Mouse (Mus musculus) mature B cell (primary cell): ENCODE data around the gene Amfr.

ENCODE experiments used
- in situ Hi-C: fragments of 300-500 bp; cut with MboI; formaldehyde crosslinking; loops from 2 replicates; pipeline ENCODE4 v1.14.3; 2019

The Amfr gene

DNA sequence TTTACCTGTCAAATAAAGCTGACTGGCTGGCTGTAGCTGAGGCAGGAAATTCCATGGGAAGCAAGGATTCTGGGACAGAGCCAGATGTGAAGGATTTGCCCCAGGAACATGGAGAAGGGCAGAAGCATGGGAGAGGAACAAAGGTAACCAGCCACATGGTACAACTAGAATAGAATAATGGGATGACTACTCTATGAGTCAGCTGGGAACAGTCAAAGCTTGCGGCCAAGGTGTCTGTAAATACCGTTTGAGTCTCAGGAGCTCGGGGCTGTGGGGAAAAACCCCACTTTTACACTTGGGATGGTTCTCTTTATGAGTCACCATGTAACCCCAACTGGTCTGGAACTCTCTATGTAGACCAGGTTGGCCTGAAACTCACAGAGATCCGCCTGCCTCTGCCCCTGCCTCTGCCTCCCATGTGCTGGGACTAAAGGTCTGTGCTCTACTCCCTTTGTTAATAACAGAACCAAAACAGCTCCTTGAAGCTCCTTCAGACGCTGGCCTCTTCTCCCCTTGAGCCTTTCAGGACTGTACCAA is 30.9 kb downstream of the Amfr start:
- in situ Hi-C loops, result no loop called here

DNA sequence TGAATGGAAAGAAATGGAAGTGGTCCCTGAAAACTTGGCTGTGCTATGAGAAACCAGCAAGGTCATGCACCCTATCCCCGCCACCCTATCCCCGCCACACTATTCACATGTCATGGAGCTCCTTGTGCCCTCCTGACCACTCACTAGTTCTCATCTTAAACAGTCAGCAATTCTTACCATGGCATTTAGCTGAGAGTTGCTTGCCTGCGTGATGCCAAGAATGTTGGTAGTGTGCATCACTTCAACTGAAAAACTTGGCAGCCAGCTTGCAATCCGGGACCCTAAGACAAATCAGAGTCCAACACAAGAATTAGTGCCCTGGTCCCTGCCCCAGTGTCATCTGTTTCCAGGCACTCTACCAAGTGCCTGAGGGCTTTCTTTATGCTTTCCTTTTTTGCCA is 32.5 kb downstream of the Amfr start:
- in situ Hi-C loops, result no loop called here

DNA sequence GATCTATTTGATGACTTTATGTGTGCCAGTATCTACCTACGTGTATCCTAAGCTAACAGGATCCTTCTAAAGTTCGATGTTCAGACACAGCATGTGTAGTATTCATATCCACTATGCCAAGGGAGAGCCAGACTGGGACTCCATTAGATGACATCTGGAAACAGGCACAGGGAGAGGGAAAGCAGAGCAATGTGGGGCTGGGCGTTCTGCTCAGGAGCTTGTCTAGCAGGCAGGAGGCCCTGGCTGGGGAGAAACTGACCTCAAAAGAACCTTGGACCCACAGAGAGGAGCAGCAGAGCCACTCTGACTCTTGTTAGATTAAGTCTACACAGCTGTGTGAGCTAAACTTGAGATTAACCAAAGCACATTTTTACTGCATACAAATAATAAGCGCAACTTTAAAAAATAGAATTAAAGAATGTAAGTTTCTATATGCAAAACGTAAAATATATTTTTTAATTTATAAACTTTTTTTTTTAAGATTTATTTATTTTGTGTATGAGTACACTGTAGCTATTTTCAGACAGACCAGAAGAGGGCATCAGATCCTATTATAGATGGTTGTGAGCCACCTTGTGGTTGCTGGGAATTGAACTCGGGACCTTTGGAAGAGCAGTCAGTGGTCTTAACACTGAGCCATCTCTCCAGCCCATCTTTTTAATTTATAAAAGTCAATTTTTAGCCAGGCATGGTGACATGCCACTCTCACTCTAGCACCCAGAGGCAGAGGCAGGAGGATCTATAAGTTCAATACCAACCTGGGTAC is 36.0 kb downstream of the Amfr start:
- in situ Hi-C loops, result no loop called here

DNA sequence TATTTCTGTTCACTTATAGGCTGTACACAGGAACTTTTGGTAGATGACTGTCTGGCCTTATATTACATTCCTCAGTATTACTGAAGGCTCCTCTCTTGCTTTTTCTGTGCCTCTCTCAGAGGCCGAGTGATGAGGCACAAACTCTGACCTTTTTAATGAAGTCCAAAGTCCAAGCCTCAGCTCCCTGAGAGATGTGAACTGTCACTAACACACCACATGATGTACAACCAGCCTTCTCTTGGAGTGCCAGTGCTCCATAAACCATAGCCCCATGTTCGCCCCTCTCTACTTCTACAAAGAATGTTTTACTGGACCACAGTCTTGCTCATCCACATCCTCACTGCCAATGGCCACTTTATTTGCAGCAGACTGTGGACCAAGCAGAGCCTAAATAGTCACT is 37.3 kb downstream of the Amfr start:
- in situ Hi-C loops, result no loop called here

DNA sequence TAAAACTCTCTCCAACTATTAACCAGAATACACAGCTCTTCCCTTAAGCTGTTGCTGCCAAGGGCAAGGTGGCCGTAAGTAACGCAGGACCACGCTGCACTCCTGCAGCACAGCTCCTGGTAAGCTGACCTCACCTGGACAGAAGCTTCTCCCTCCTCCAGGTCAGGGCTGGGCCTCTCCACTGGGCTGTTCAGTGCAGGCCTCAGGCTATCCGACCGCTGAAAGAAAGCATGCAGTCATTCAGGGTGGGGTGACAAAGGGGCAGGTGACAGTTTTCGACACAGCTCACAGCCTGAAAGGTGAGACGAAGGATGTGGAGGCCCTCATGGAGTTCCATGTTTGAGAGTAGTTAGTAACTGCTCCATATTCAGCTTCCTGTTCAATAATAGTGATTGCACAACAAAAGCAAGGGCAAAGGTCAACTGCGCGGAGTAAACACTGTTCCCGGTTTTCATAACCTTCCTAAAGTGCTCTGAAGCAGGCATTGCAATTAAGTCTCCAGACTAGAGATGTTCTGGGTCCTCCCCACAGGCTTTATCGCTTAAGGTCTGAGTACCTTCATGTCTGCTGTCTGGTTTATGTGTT is 37.9 kb downstream of the Amfr start:
- in situ Hi-C loops, result no loop called here

DNA sequence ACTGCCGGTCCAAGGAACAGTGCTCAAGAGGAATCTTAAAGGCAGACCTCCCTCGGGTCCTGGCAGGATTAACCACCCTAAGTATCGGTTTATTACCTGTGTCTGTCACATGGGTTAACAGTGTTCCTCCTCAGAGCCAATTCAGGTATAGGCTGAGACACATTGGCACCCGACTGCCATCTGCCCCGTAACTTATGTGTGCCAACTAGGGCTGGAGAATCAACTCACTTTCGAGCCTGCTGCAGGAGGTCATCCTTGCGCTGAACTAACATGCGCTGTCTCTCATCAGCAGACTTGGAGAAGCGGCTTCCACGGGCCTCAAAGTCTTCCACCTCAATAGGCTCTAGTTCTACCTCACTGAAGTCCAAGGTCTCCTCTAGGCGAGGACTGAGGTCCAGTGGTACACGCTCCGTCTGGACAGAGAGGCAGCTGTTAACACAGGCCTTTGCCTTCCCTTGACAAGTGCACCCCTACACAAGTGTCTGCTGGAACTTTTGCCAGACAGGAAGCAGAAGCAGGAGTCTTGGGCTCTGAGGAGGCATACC is 38.7 kb downstream of the Amfr start:
- in situ Hi-C loops, result no loop called here

DNA sequence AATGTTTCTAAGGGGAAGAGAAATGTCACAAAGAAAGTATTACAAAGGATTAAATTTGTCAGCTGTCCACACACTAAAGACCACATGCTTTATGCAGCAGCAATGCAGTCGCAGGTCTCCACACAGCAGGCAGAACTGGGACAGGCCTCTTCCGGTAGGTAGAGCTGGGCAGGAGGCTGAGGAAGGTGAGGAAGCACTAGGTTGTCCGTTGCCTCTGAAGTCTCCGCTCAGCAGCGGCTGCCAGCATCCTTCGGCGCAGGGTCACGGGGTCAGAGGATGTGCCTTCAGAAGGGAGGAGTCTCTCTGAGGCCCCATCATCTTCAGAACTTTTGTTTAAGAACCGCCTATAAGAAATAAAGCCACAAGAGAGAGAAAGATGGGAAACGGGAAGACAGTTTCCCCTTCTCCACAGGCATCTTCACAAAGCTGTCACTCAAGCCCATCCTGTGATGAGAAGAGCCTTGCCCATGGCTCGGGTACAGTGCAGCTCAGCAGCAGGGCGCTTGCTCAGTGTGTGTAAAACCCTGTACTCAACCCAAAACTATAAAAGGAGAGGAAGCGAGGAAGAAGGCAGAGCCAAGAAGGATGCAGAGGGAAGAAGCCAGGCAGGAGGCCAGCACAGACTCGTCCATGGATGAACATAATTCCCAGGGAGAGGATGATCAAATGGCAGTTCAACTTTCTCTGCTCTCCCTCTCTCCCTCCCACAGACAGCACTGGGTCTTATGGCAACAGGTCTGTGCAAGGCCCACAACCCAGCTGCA is 39.5 kb downstream of the Amfr start:
- in situ Hi-C loops, result no loop called here

DNA sequence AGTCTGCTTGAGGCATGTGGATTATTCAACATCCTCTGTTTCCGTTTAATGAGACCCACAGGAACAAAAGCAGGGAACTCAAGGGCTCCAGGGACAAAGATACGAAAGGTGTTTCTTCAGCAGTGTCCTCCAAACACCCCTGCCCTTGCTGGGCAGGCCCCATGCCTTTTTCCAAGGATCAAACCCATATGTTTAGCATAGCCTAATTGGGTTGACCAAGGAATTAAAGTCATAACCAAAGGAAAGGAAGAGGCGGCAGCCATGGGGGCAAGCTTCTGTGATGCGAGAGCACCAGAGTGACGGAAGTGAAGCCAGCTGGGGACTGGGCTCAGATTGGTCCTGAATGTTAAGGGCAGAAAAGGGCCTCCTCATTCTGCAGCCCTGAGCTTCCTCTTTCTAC is 40.4 kb downstream of the Amfr start:
- in situ Hi-C loops, result no loop called here

DNA sequence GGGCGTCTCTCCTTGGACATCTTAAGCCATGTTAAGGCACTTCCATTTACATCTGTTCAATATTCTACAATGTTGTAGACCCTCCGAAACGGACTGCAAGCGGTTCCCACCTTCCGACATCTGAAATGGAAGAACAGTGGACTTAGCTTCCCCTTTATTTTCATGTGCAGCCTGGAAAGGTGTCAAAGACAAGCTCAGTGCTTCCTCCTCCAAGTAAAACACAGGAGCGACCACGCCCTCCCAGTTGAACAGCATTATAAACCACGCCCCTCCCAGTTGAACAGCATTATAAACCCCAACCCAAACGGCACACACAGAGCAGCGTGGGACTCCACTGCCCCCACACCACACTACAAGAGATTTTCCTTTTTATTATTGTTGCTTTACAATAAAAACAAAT is 41.2 kb downstream of the Amfr start:
- in situ Hi-C loops, result no loop called here

DNA sequence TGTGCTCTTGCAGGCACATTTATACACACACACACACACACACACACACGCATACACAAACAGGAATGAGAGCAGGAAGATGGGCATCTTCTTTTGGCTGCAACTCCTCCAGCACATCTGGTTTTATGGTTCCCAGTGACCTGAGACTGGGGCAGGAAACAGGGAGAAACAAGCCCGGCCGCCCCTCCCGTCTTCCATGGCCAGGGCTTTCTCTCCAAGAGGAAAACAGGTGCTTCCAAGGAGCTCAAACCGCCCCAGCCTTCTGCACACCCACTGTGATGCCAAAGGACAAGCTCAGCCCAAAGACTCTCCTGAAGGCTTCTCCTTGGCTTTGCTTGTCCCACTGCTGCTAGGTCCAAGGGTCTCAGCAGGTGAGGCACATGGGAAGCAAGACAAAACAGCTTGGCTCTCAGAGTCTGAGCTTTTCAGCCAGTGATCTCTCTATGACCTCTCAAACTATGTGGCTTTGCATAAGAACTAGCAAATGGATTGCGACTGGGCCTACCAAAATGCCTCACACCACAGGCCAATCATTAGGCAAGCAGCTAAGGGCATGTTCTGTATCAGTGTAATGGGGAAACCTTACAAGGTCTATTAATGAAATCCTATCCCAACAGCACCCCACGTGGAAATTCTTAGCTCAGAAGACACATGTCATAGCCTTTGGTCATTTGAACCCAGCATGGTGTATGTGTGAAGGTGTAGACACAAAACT is 42.9 kb downstream of the Amfr start:
- in situ Hi-C loops, result no loop called here

DNA sequence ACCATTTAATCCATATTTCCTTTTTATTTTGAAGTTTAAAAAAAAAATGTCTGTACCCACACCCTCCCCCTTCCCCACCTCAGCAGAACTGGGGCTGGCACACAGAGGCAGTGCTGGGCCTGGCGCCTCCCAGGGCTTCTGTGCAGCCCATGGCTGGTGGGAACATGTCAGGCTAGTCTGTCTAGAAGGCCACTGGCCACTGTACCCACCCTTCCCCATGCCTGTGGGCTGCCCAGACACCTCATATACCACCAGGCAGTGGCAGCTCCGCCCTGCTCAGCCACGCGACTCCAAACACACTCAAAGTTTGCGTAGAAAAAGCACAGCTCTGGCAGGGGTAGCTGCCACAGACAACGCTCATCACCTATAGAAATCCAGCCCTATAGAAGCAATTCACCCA is 44.3 kb downstream of the Amfr start:
- in situ Hi-C loops, result no loop called here

DNA sequence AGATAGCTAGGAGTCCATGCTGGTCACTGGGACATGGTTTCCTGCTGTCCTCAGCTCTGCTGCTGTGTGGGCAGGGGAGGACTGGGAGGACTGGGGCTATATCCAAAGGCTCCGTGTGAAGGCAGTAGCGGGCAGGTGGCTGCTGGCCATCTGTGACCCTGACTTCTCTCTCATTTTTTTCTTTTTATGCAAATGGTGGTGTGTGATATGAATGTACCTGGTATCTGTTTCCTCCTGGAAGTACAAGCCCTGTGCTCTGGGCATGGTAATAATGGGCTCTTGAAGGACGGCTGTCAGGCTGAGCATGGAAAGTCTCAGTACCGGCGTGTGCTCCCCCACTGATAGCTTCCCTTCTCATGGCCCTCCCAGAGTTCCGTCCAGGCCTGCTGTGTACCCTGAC is 51.7 kb downstream of the Amfr start:
- in situ Hi-C loops, result no loop called here

DNA sequence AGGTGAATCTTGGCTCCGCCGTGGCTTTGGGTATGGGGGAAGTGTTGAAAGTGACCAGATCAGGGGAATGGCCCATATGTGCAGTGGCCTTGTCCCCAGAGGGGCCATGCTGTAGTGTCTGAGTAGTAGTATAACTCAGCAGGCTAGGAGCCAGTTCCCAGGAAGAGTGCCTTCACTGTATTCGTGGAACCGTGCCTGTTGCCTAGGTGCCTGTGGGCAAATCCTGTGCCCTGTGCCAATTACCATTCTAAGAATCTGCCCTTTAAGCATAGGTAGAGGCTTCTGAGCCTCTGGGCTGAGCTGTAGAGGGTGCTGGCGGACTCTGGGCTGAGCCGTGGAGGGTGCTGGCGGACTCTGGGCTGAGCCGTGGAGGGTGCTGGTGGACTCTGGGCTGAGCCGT is 54.2 kb downstream of the Amfr start:
- in situ Hi-C loops, result no loop called here

DNA sequence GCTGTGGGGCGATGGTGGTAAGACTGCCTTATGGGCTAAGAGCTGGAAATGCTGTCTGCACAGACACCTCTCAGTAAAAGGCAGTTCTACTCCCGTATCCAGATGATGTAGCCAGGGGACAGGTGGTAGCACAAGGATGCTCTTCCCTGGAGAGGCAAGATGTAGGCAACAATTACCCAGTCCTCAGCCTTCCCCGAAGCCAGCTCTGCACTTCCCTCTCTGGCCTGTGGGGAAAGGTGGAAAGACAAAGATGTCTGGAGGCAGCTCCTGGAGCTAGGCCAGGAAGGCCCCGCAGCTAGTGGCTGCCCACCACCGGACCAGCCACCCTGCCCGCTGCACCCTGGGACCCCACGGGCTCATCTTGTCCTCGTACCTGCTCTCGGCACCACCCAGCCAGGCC is 60.1 kb downstream of the Amfr start:
- in situ Hi-C loops, result no loop called here

DNA sequence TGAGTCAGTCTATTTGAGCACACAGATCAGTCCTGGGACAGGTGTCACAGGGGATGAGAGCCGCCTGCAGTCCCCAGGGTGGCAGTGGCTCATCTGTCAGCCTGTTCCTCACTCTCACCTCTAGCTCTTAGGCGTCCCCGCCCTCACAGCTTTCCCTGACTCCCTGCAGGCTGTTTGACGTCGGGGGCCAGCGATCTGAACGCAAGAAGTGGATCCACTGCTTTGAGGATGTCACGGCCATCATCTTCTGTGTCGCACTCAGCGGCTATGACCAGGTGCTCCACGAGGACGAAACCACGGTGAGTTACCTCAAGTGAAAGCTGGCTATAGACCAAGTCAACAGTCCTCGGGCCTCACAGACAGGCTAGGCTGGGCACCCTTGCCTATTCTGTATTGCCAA is 62.5 kb downstream of the Amfr start:
- in situ Hi-C loops, result no loop called here

DNA sequence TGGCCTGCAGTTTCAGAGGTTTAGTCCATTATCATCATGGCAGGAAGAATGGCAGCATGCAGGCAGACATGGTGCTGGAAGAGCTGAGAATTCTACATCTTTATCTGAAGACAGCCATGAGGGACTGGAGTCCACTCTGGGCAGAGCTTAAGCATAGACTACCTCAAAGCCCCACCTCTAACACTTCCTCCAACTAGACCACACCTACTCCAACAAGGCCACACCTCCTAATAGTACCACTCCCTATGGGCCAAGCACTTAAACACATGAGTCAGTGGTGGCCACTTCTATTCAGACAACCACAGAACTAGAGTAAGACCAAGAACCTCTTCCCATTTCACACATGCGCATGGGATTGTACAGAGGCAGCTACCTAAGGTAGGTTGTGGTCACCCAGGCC is 66.2 kb downstream of the Amfr start:
- in situ Hi-C loops, result no loop called here

DNA sequence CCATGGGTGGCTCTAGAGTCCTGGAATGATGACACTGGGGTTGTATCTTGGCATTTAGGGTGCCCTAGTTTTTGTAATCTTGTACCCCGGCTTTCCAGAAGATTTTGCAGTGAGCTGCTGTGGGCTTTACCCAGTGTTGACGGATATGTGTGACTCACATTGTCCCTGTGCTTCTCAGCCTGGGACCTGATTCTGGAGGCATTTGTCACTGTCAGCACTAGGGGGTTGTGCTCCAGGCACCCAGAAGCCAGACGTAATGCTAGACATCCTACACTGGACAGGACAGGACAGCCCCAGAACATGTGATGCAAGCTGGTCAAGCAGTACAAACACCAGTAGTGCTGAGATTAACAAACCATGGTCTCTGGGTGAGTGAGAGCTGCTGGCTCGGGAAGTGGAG is 66.9 kb downstream of the Amfr start:
- in situ Hi-C loops, result no loop called here

DNA sequence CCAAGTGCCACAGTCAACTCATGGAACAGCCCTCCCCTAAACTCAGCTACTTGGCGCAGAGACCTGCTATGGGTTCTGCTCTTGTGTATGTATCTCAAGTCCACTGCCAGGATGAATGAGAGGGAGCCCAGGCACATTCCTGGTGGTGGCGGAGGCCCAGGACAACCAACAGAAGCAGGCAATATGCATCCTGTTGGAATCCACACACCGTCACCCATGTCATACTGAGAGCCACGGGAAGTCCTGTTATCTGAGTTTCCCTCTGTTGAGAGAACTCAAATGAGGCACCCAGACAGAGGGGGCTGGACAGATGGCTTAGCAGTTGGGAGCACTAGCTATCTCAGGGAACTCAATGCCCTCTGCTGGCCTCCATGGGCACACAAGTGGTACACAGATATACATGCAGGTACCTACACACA is 71.0 kb downstream of the Amfr start:
- in situ Hi-C loops, result no loop called here

DNA sequence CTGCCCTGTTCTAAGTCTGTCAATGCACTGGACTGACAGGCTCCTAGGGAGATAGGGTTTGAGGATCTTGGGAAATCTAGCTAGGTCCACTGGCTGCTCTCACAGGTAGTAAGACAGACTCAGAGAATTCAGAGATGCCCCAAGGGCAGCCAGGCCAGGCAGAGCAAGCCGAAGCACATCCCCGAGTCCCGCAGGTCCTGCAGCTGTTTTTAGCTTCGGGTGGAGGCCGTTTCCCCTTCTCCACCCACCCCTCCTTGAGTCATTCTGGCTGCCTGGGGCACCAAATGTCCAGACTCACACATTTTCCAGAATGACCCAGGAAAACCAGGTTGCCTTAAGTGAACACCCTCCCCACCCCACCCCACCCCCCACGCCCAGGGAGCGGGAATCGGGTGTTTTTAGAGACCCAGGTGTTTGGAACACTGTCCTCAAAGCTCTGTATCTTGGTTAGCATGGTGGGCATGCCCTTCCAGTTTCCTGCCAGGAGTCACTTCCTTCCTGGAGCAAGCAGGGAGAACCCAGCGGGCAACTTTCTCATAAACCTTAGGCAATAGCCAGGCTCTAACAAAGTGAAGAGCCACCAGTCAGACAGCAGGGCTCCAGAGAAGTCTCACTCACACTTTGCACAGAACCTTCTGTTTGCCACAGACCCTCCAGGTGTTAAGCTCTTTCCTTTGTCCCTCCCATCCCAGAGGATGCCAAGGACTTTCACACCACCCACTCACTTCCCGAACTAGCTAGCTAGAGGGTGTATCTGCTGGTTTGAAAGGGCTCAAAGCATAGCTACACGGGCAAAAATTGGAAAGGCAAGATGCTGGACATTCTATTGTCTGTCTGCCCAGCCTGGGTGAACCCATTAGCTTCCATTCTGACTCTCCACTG is 71.9 kb downstream of the Amfr start:
- in situ Hi-C loops, result no loop called here

DNA sequence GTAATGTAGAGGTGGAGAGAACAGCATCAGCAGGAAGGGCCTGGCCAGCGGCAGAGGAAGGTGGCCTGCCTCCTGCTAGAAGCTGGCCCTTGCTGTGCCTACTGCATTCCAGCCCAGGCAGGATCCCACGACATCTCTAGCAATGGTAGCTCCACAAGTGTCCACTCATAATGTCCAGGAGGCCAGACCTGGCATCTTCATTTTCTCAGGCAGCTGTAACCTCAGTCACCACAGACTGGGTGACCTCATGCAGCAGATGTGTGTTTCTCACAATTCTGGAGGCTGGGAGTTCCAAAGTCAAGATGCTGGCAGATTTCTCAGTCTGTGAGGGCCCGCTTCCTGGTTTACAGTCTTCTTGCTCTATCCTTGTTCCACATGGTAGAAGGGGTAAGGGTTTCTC is 74.4 kb downstream of the Amfr start:
- in situ Hi-C loops, result no loop called here

DNA sequence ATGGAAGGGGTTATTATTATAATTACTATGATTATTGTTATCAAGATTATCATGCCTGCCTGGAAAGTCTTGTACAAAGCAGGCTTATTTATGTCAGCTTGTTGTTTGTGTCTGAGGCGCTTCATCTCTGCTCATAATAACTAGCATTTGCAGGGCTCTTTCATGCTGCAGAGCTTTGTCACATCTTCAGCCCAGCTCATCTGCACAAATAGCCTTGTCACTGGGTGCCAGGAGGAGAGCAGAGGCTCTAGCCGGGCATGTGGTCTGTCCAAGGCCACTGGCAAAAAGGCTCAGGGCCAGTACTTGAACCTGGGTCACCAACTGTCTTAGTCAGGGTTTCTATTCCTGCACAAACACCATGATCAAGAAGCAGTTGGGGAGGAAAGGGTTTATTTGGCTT is 79.4 kb downstream of the Amfr start:
- in situ Hi-C loops, result no loop called here
